Mouse (Mus musculus) forebrain, embryonic 13.5 days (tissue): ENCODE data around the gene Lrsam1. TPM values are rescaled to one million over a fixed set of nuclear protein-coding genes. Genes with fewer than 3 reads are reported as not detected.

ENCODE experiments used
- ATAC-seq: fragments of 200-750 bp; cut with Nextera tagmentation; 2 replicates; pipeline ENCODE4 v1.8.0; 2017
- H3K27ac ChIP-seq: fragments of 300-500 bp; sonication (generic); 2 replicates; pipeline ENCODE4 v1.5.1; 2015; ENCODE audit warnings: inconsistent platforms, mild to moderate bottlenecking, moderate library complexity
- H3K27me3 ChIP-seq: fragments of 300-500 bp; sonication (generic); 2 replicates; pipeline ENCODE4 v1.6.1; 2015; ENCODE audit warnings: mild to moderate bottlenecking, inconsistent platforms
- H3K36me3 ChIP-seq: fragments of 300-500 bp; sonication (generic); 2 replicates; pipeline ENCODE4 v1.6.1; 2015; ENCODE audit warnings: mild to moderate bottlenecking, inconsistent platforms; ENCODE audit not compliant: poor library complexity, severe bottlenecking
- H3K4me1 ChIP-seq: fragments of 300-500 bp; sonication (generic); 2 replicates; pipeline ENCODE4 v1.6.1; 2015; ENCODE audit warnings: inconsistent platforms
- H3K4me2 ChIP-seq: fragments of 300-500 bp; sonication (generic); 2 replicates; pipeline ENCODE4 v1.6.1; 2015; ENCODE audit warnings: inconsistent platforms, mild to moderate bottlenecking, moderate library complexity
- H3K4me3 ChIP-seq: fragments of 300-500 bp; sonication (generic); 2 replicates; pipeline ENCODE4 v1.5.1; 2015; ENCODE audit warnings: mild to moderate bottlenecking, inconsistent platforms
- H3K9ac ChIP-seq: fragments of 300-500 bp; sonication (generic); 2 replicates; pipeline ENCODE4 v1.6.1; 2015; ENCODE audit warnings: mild to moderate bottlenecking, inconsistent platforms
- H3K9me3 ChIP-seq: fragments of 300-500 bp; sonication (generic); replicated peaks from 2 replicates; pipeline ENCODE4 v1.6.1; 2016; ENCODE audit warnings: inconsistent platforms
- WGBS: fragments of 180-500 bp; shearing (Covaris S2); methylation state at CpG from one replicate; pipeline ENCODE4 v1.1.7; 2015; 5-methylcytosine and 5-hydroxymethylcytosine counted together
- polyA plus RNA-seq: library from polyadenylated mRNA; unstranded; fragments of >200 nt; fragmentation: Nextera tagmentation; extraction: Ambion mirVana; gene quantifications from 2 replicates; pipeline ENCODE4 v1.2.1, GENCODE M21; 2015

The Lrsam1 gene
- polyA plus RNA-seq, 1 experiment from 2014 or later: 14.8 TPM

DNA sequence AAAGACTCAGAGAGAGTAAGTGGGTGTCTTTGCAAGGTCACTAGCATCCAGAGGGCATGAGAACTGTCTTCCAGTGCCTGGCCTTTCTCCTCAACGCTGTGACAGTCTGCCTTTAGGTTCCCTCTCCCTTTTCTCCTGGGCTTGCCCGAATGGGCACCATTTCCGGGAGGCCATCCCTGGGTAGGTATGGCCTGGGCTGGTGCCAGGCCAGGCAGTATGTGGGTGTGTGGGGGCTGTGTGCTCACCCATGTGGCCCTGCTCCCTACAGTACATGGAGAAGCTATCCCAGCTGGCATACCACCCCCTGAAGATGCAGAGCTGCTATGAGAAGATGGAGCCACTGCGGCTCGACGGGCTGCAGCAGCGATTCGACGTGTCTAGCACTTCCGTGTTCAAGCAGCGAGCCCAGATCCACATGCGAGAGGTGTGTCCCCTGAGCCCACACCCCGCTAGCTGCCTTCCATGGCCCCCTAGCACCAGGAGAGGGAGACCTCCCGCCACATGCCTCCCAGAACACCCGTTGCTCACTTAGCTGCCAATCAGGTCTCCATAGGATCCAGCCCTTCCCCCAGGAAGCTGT lies 39.5 kb downstream of the Lrsam1 start:
- 88% methylated on average over 15 of the region's 15 CpGs for WGBS
- H3K27me3 ChIP-seq: no peaks in the 10 kb centered on the region
- H3K27ac ChIP-seq: no peak overlapping the region
- H3K9me3 ChIP-seq: no peaks in the 10 kb centered on the region
- peaks cover 74% of the 10 kb centered on the region for H3K36me3 ChIP-seq
- H3K4me3 ChIP-seq: no peak overlapping the region
- no peaks in the 10 kb centered on the region for H3K4me1 ChIP-seq
- no peak for ATAC-seq
- peak overlapping the region; percentile 30; the same call in 1 of the 2 replicates for H3K9ac ChIP-seq
- H3K4me2 ChIP-seq: no peak overlapping the region

DNA sequence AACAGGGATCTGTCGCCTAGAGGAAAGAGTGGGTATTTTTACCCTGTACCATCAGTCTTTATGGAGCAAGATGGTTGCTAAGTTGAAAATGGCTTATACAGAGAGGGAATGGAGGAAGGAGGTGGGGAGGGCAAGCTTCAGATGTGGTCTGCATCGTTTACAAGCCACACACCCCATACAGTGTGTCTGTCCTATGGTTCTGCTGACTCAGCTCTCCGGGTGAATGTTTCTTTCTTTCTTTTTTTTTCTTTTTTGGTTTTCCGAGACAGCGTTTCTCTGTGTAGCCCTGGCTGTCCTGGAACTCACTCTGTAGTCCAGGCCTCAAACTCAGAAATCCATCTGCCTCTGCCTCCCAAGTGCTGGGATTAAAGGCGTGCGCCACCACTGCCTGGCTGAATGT lies 40.2 kb downstream of the Lrsam1 start:
- peaks cover 71% of the 10 kb centered on the region for H3K36me3 ChIP-seq
- H3K9me3 ChIP-seq: no peaks in the 10 kb centered on the region
- ATAC-seq: no peak

DNA sequence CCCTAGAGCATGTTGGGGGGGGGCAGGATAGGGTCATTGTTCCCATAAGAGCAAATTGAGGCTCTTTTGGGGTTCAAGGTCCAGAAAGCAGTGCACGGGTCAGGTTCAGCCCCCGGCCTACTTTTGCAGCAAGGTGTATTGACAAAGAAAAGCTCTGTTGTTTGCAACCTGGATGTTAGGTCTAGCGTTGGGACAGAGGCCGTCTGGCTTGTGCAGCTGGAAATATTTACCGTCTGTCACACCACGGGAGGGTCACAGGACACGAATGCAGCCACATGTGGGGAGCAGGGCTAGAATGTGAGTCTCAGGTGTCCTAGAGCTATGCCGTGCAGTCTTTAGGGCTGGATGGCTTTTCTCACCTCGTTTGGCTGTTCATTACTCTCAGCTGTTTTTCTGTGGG lies 43.0 kb downstream of the Lrsam1 start:
- Histone ChIP-seq H3K27ac (no peak overlapping the region), H3K36me3 (peaks cover 55% of the 10 kb centered on the region), H3K4me1 (no peaks in the 10 kb centered on the region), H3K9me3 (no peaks in the 10 kb centered on the region), H3K4me3 (no peak overlapping the region), H3K9ac (no peak overlapping the region), H3K27me3 (no peaks in the 10 kb centered on the region), H3K4me2 (no peak overlapping the region)
- no peak for ATAC-seq
- WGBS: 87% methylated on average over 9 of the region's 9 CpGs

More for the DNA sequence above, 40.2 kb downstream of the Lrsam1 start:
- no peak overlapping the region for H3K9ac ChIP-seq
- no peaks in the 10 kb centered on the region for H3K27me3 ChIP-seq
- H3K4me3 ChIP-seq: no peak overlapping the region
- WGBS: 83% methylated on average over 7 of the region's 7 CpGs
- no peak overlapping the region for H3K4me2 ChIP-seq
- no peak overlapping the region for H3K27ac ChIP-seq
- H3K4me1 ChIP-seq: no peaks in the 10 kb centered on the region

DNA sequence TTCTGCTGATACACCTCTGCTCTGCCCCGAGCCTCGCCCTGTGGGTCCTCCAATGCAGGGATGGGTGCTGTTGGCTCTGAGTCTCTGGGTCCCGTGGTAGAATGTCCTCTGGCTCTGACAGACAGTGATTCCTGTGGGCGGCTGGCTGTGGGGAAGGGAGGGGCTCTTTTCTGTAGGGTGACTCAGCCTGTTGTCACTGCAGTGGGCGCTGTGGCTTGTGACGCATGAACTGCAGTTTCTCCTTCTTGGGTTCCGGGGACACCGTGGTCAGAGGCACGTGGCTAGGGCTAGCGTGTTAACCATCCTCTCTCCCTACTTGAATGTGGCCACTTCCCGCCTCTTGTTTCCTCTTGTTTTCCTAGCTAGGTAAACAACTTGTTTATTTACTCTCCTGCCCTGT lies 43.9 kb downstream of the Lrsam1 start:
- Histone ChIP-seq H3K9me3 (no peaks in the 10 kb centered on the region), H3K27ac (no peak overlapping the region), H3K27me3 (no peaks in the 10 kb centered on the region), H3K4me2 (no peak overlapping the region), H3K4me1 (no peaks in the 10 kb centered on the region), H3K4me3 (no peak overlapping the region), H3K9ac (no peak overlapping the region), H3K36me3 (peaks cover 46% of the 10 kb centered on the region)
- no peak for ATAC-seq
- WGBS: 83% methylated on average over 11 of the region's 11 CpGs

DNA sequence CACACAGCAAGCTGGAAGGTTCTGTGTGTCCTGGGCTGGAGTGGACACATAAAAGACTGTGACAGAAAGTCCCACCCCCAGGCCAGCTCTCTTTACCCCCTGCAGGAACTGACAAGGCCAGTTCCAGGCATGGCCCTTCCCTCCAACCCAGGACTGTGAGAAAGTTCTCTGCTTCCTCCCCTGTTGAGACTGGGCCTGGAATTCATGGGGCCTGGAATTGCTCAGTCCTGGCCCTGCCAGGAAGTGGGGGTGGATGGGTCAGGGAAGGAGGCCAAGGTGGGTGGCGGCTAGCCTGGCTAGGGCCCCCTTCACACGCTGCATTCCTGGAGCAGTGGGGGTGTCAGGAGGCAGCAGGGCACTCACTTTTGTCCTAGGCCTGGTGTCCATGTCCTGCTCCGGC lies 46.5 kb downstream of the Lrsam1 start:
- WGBS: 63% methylated on average over 3 of the region's 3 CpGs
- Histone ChIP-seq H3K27me3 (peaks cover 9% of the 10 kb centered on the region; the same call in 1 of the 2 replicates), H3K9ac (no peak overlapping the region), H3K27ac (no peak overlapping the region), H3K4me1 (no peaks in the 10 kb centered on the region), H3K9me3 (no peaks in the 10 kb centered on the region), H3K4me3 (no peak overlapping the region), H3K4me2 (no peak overlapping the region), H3K36me3 (peaks cover 38% of the 10 kb centered on the region)
- ATAC-seq: no peak; the same call in 1 of the 2 replicates

DNA sequence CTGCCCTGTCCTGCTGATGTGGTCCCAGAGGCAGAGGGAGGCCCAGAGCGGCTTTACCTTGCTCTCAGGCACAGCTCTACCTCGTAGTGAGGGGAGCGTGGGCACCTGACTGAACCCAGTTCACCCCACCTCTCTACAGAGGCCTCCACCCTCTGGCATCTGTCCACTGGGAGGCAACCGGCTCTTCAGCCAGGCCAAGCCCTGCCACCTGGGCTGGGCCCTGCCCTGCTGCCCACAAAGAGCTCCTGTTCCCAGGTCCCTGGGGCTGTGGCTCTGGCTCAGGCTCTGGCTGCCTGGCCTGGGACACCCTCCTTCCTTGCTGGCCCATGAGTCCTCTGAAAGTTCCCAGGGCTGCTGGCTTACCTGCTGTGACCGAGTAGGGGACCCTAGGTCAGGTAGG lies 47.1 kb downstream of the Lrsam1 start:
- H3K9ac ChIP-seq: peak overlapping the region; percentile 40; the same call in 1 of the 2 replicates
- WGBS: 72% methylated on average over 5 of the region's 5 CpGs
- ATAC-seq: no peak; the same call in 1 of the 2 replicates
- no peak overlapping the region for H3K27ac ChIP-seq
- no peak overlapping the region for H3K4me2 ChIP-seq
- H3K27me3 ChIP-seq: peaks cover 10% of the 10 kb centered on the region; the same call in 1 of the 2 replicates
- no peak overlapping the region for H3K4me3 ChIP-seq
- H3K9me3 ChIP-seq: no peaks in the 10 kb centered on the region
- peaks cover 33% of the 10 kb centered on the region for H3K36me3 ChIP-seq
- H3K4me1 ChIP-seq: no peaks in the 10 kb centered on the region

DNA sequence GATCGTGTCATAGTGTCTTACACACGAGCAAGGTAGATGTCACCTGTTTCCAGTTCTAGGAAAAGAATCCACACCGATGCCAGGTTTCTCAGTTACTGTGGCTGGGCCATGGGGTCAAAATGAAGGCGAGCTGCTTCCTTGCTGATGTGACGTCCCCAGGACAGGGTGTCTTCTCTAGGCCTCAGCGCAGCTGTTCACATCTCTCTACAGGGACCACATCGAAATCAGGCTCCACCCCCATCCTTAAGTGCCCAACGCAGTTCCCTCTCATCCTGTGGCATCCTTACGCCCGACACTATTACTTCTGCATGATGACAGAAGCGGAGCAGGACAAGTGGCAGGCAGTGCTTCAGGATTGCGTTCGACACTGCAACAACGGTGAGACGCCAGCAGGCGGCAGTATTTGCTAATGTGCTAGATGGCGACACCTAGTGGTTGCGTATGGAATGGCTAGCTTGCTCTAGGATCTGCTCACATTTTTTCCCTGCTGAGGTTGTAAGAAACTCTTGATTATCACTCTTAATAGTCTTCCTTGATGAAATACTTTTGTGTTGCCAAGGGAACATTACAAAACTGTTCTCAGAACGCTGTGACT lies 49.1 kb downstream of the Lrsam1 start:
- Histone ChIP-seq H3K36me3 (peaks cover 26% of the 10 kb centered on the region), H3K27ac (no peak overlapping the region), H3K4me2 (no peak overlapping the region), H3K27me3 (peaks cover 15% of the 10 kb centered on the region; the same call in 1 of the 2 replicates), H3K4me3 (no peak overlapping the region), H3K9ac (no peak overlapping the region), H3K4me1 (peaks cover 20% of the 10 kb centered on the region), H3K9me3 (no peaks in the 10 kb centered on the region)
- WGBS: 30% methylated on average over 19 of the region's 19 CpGs
- ATAC-seq: peak; percentile 31; the same call in 1 of the 2 replicates

DNA sequence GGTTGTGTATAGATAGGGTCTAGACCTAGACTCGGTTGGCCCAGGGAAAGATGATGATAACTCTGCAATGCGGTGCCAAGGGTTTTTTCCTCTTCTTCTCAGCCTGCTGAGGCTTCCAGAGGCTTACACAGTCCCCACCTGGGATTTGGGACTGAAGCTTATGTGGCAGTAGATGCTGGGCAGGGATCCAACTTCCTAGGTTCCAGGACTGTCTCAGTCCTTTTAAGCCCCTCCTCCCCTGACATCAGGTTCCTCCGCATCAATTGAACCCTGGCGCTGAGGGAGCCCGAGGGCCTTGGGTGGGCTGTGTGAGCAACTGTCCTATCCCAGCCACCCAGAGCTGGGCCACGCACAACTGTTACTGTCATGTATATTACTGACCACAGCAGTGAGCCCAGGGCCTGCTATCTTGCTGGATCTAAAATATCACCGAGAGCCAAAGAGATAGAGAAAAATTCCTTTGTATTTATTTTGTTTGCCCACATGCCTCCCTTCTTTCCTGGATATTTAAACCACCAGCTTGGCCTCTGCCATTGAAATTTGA lies 49.7 kb downstream of the Lrsam1 start:
- Histone ChIP-seq H3K27me3 (peaks cover 15% of the 10 kb centered on the region; the same call in 1 of the 2 replicates), H3K4me2 (no peak overlapping the region), H3K27ac (no peak overlapping the region), H3K4me1 (peaks cover 26% of the 10 kb centered on the region), H3K4me3 (no peak overlapping the region), H3K9me3 (no peaks in the 10 kb centered on the region), H3K9ac (no peak overlapping the region), H3K36me3 (peaks cover 26% of the 10 kb centered on the region)
- ATAC-seq: no peak
- 83% methylated on average over 7 of the region's 7 CpGs for WGBS

DNA sequence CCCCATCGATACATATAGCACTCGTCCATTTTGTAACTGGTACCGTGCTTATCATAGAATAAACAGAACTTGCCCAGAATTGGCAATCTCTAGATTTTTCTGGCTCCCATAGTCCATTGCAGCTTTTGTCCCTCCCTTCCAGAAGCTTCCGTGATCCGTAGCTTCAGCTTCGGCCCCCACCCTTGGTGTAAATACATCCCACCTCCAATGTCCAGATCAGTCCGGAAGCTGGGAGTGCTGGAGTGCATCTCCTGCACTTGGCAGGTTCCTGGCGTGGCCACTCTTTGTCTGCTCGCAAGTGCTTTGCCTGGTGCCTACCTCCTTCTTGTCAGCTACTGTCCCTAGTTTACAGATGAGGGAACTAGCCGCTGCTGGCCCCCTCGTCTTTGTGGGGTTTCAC lies 52.6 kb downstream of the Lrsam1 start:
- Histone ChIP-seq H3K36me3 (peaks cover 23% of the 10 kb centered on the region; the same call in 1 of the 2 replicates), H3K9me3 (no peaks in the 10 kb centered on the region), H3K9ac (peak overlapping the region; percentile 40), H3K4me2 (peak overlapping the region; percentile 22; the same call in 1 of the 2 replicates), H3K27ac (peak overlapping the region; percentile 87), H3K4me1 (peaks cover 32% of the 10 kb centered on the region), H3K4me3 (no peak overlapping the region), H3K27me3 (peaks cover 21% of the 10 kb centered on the region; the same call in 1 of the 2 replicates)
- ATAC-seq: no peak
- 23% methylated on average over 11 of the region's 11 CpGs for WGBS

DNA sequence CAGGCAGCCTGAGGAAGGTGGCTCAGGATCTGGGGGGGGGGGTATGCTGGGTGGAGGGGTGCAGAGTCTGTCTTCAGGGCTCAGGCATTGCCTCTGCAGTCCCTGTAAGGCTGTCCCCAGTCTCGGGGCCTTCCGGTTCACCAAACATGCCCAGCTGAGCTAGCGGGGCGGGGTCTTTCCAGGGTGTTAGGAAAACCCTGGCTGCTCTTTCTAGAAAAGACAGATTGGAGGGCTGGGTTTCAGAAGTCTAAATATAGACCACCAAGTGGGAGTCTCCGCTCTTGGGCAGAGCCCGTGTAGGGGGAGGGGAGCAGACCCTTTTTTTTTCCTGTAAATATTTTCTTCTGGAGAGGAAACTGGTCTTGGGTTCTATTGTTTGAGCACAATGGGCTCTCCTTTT lies 53.1 kb downstream of the Lrsam1 start:
- peaks cover 23% of the 10 kb centered on the region; the same call in 1 of the 2 replicates for H3K36me3 ChIP-seq
- H3K9me3 ChIP-seq: no peaks in the 10 kb centered on the region
- peak overlapping the region; percentile 87 for H3K27ac ChIP-seq
- H3K4me2 ChIP-seq: peak overlapping the region; percentile 22; the same call in 1 of the 2 replicates
- H3K9ac ChIP-seq: peak overlapping the region; percentile 40
- H3K27me3 ChIP-seq: peaks cover 21% of the 10 kb centered on the region; the same call in 1 of the 2 replicates
- WGBS: 0% methylated on average over 6 of the region's 6 CpGs
- H3K4me3 ChIP-seq: no peak overlapping the region
- H3K4me1 ChIP-seq: peaks cover 32% of the 10 kb centered on the region
- ATAC-seq: peak; percentile 70

DNA sequence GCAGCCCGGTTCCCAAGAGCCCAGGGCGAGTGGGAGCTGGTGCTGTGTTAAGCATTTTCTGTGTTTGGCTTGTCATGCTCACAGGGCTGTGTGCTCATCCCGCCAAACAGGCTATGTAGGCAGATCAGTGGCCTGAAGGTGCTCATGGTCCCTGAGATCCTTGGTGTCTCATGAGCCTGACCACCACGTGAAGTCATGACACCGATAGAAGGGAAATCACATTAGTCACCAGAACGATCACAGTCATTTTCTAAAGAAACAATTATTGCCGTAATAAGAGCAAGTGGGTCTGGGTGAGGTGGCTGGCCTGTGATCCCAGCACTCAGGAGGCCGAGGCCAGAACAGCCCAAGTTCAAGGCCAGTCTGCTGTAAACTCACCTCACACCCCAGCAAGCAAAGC lies 54.0 kb downstream of the Lrsam1 start:
- Histone ChIP-seq H3K9ac (0 out of 2 replicates have a peak overlapping the region, but pooled peaks have one; percentile 27), H3K4me1 (peaks cover 32% of the 10 kb centered on the region), H3K27me3 (peaks cover 21% of the 10 kb centered on the region; the same call in 1 of the 2 replicates), H3K36me3 (peaks cover 23% of the 10 kb centered on the region; the same call in 1 of the 2 replicates), H3K4me3 (no peak overlapping the region), H3K4me2 (no peak overlapping the region), H3K9me3 (no peaks in the 10 kb centered on the region), H3K27ac (peak overlapping the region; percentile 16)
- ATAC-seq: no peak
- WGBS: 54% methylated on average over 8 of the region's 8 CpGs

DNA sequence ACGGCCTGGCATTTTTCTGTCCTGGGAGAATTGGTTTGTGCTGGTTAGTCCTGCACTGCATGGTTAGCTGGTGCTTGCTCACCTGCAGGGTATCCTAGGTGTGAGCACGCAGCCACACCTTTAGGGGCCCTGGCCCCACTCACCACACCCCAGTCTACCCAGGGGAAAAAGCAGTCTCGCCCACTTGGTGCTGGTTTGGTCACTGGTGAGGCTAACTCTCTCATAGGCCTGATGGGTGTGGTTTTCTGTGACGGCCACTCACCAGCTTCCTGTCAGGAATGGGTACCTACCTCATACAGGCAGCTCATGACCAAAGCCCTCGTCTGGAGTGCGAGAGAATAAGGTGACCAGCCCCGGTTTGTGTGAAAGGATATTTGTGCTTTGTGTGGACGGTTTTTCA lies 56.1 kb downstream of the Lrsam1 start:
- peaks cover 9% of the 10 kb centered on the region; the same call in 1 of the 2 replicates for H3K36me3 ChIP-seq
- WGBS: 79% methylated on average over 8 of the region's 8 CpGs
- ATAC-seq: no peak
- H3K4me1 ChIP-seq: peaks cover 32% of the 10 kb centered on the region
- no peak overlapping the region for H3K4me3 ChIP-seq
- peaks cover 14% of the 10 kb centered on the region; the same call in 1 of the 2 replicates for H3K27me3 ChIP-seq
- H3K4me2 ChIP-seq: no peak overlapping the region
- no peaks in the 10 kb centered on the region for H3K9me3 ChIP-seq
- no peak overlapping the region for H3K9ac ChIP-seq
- H3K27ac ChIP-seq: no peak overlapping the region
